Mouse (Mus musculus) yolk sac, embryonic 10.5 days (tissue): ENCODE measurements around the gene Apeh.
A peak's percentile ranks its signal among the peaks of the same experiment; 100 is the strongest.

Experiments
- DNase-seq: peaks from one replicate; pipeline ENCODE4 v3.0.0-alpha.2; 2017; ENCODE audit warnings: low spot score

Apeh gene

DNA sequence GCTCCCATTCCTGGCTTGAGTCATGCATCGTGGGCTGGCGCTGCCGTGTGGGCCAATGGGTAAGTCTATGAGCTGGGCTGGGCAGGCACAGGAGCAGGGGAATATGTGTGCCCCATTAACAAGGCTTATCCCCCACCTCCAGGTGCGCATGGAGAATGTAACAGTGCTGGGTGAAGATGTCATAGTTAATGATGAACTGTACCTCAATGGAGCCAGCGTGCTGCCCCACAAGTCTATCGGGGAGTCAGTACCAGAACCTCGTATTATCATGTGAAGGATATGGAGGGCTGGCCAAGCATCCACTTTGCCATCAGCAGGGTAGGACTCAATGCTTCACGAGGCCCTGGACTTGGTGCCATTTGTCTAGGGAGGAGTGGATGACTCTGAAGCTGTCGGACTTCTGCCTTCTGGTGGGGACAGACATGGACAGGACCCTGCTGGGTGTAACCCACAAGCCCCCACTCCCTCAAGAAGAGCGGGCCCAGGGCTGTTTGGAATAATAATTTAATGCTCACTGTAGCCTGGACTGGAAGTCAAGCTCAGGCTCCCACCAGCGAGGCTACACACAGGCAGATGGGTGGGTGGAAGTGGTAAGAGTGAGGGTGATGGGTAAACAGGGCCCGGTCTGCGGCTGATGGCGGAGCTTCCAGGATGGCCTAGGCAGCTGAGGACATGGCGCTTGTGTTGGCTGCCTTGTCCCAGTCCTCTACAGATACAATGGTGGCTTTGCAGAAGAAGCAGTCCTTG is 43.0 kb downstream of the Apeh start:
- no peak for DNase-seq

GRCm38 (mm10) chr9:108049561-108050251 is 44.7 kb downstream of the Apeh start:
- peak; percentile 62 for DNase-seq

DNA sequence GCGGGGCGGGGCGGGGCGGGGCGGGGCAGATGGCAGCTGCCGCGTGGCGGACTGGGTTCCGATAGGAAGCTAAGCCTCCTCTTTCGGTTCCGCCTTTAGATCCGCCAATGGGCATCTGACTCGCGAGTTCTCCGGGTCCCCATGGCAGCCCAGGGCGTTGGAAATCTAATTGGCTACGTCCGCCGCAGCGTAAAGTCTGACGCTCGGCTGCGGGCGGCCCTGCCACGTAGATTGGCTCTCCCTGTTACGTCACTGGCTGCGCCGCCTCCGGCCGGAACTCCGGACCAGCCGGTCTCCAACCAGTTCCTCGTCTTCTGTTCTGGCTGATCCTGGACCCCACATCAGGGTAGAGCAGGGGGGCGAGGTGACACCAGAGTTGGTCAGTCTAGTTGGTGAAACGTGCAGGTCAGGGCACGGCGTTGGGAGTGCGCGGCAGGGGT is 45.4 kb downstream of the Apeh start, which contains the start of gene Gmppb:
Gmppb (plus strand) TSS at position 227 of the 440 bp plus-strand sequence.
- DNase-seq, result peak; percentile 98

DNA sequence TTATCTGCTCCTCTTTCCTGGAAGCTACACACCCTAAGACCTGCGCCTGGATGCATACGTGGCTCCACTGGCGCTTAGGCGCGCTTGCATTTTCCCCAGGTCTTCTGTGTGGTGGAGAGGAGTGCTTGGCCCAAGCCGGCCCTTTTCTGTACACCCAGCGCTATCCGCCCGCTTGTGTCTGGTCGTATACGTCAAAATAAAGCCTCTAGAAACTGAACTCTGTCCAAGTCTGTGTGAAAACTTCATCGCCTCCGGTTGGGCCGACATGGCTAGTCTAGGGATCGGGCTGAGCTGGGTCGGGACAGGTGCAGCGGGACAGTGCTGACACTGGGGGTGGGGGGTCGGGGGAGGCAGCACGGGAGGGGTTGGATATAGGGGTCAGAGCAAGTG is 45.8 kb downstream of the Apeh start:
- DNase-seq, result no peak

DNA sequence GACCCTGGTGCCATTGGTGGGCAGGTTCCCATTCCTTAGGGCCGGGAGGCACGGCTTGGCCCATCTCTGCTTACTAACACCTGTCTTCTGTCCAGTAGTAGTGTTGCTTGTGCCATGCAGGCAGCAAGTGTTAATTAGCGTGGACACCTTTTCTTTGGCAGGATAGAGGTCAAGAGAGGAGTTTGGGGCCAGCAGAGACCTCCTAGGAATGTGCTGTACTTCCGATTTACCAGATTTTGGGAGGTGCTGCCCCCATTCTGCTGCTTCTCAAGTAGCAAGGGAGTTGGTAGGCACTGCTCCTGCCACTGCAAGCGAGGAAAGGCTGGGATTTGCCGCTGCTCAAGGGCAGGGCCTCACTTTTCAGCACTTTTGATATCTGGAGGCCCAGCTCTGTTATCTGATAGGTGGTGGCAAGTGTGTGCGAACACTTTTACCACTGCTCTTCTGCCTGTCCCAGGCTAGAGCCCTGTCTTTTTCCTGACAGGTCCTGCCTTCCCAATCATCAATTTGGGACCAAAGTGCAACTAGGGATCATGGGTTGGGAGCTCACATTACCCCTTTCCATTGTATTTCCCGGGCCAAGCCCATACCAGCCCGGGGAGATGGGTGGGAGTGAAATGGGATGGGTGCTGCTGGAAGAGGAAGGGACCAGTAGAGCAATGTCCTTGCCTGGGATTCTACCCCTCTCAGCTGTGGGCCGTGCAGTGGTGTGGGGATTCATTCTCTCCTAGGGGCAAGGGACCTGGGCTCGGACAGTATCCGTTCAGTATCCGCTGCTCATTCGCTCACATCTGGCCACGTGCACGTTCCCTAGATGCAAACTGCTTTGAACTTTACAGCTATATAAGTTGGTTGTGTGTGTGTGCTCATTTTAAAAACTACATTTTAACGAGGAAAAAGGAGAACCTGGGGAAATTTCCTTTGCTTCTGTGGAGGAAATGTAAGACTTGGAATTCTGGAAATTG is 46.5 kb downstream of the Apeh start:
- no peak for DNase-seq

- DNase-seq, result no peak
These were observed 47.8 kb downstream of the Apeh start for GRCm38 (mm10) chr9:108046582-108046981.

DNA sequence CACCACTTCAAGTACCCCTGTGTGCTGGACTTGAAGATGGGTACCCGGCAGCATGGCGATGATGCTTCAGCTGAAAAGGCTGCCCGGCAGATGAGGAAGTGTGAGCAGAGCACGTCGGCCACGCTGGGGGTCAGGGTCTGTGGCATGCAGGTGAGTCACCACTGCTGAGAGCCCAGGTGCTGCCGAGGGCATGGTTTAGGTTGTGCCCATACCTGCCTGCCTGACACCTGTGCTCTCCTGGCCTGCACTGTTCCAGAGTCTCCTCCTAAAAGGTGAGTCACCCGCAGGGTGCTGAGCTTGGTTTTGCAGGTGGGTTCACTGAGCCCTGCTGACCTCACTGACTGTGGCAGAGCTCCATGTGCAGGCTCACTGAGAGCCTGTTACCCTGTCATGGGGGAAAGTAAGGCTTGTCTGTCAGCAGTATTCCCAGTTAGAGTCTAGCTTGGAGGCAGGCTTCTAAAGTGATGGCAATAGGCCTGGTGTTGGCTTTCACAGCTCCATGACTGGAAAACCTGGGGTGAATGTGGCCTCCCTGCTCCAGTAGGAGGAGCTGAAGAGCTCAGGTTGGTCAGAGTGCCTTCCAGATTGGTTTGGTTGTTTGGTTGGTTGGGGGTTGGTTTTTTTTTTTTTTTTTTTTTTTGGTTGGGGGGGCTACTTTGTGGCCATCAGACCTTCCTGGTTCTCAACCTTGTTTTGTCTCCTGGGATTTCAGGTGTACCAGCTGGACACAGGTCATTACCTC is 49.5 kb downstream of the Apeh start:
- no peak for DNase-seq
